Mouse (Mus musculus) brain, embryonic 14.5 days (tissue): Measurements from ENCODE around the gene Dlx5. TPM values are rescaled to one million over a fixed set of nuclear protein-coding genes. Genes with fewer than 3 reads are reported as not detected.

Experiments used
- DNase-seq: peaks from one replicate; pipeline ENCODE4 v3.0.0-alpha.2; 2011; ENCODE audit warnings: low read depth
- CTCF ChIP-seq: fragments of 200-500 bp; IDR thresholded peaks from 2 replicates; pipeline ENCODE4 v1.5.1; 2012; ENCODE audit warnings: inconsistent platforms, mild to moderate bottlenecking, moderate library complexity, borderline replicate concordance; ENCODE audit not compliant: insufficient read depth, insufficient read length; ENCODE audit errors: extremely low read depth
- POLR2A ChIP-seq: fragments of 200-500 bp; IDR thresholded peaks from 2 replicates; pipeline ENCODE4 v1.6.1; 2012; ENCODE audit warnings: mild to moderate bottlenecking, inconsistent platforms, borderline replicate concordance; ENCODE audit not compliant: poor library complexity, insufficient read depth, insufficient read length, severe bottlenecking; ENCODE audit errors: extremely low read depth
- polyA plus RNA-seq: library from polyadenylated mRNA; depleted of rRNA; stranded (reverse); fragments of >200 nt; gene quantifications from 2 replicates; pipeline ENCODE4 v1.2.3, GENCODE M21; 2012

The Dlx5 gene
- polyA plus RNA-seq, 1 experiment, result 15.5 TPM

DNA sequence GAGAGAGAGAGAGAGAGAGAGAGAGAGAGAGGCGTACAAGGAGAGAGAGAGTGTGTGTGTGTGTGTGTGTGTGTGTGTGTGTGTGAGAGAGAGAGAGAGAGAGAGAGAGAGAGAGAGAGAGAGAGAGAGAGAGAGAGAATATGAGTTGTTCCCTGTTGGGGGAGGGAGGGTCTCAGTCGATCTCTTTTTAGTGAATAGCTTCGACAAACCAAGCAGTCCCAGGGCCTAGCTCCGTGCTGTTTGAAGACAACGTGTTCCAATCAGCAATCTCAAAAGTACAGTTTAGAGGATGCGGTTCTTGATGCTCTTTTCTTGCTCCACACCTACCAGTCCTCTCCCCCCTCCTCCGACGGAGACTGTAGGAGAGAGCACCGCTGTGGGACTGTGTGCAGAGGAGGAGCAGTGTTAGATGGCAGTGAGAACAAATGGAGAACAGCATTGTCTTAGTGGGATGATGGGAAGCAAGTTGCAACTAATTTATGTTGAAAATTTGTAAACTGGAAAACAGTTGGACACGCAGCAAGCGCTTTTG lies 447 bp upstream of the Dlx5 start:
- peak; percentile 63 for DNase-seq
- TF ChIP-seq POLR2A, result no peak
- TF ChIP-seq CTCF, result no peak

DNA sequence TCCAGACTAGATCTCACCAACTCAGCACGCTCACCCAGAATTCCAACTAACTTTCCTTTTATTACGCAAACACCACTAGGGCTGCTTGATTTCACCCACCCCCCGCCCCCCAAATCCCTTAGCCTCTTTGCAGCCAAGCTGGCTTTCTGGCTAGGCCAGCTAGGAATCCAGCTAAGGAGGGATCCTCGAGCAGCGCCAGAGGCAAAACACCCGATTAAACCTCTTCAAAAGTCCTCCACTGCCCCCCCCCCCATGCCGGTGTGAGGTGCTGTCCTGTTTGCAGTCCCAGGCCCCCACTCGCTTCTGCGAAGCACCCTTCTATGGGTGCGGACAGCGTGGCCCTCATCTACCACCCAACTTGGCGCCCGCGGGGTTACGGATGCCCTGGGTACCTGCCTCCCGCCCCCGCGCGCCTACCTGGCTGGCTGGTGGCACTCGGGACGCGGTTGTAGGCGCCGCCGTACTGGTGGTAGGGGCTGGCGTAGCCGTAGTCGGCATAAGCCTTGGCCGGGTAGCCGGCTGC lies 709 bp downstream of the Dlx5 start:
- TF ChIP-seq POLR2A (no peak), CTCF (no peak)
- DNase-seq, result no peak

DNA sequence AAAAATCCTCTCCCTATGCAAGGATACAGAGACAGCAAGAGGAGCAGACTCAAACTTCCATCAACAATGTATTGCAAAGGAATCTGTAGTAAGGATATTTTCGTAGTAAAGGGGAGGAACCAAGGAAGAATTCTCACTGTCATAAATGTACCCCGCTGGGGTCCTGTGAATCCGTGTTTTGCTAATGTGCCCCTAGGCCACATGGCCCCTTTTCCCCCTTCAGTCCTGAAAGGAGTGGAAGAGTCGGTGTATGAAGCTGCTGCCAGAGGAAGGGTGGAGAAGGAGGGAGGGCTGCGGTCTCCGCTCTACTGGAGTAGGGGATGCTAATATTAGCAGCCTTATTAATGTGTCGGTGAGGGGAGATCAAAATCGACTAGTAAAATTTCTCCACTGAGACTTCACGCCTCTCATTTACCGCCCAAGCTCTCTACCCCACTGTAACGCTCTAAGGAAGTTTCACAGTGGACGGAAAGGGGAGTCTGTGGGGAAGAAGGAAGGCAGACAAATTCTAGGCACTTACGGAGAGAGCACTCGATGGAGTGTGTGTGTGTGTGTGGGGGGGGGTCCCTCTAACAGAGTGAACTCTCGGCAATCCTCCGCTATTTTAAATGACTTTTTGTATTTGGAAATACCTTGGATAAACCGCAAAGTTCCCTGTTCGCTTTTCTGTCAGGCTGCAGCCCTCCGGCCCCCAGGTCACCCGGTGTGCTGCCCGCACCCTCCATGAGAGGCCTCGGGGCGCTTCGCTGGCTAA lies 1.3 kb downstream of the Dlx5 start:
- TF ChIP-seq POLR2A, result no peak
- TF ChIP-seq CTCF, result no peak
- peak; percentile 53 for DNase-seq

DNA sequence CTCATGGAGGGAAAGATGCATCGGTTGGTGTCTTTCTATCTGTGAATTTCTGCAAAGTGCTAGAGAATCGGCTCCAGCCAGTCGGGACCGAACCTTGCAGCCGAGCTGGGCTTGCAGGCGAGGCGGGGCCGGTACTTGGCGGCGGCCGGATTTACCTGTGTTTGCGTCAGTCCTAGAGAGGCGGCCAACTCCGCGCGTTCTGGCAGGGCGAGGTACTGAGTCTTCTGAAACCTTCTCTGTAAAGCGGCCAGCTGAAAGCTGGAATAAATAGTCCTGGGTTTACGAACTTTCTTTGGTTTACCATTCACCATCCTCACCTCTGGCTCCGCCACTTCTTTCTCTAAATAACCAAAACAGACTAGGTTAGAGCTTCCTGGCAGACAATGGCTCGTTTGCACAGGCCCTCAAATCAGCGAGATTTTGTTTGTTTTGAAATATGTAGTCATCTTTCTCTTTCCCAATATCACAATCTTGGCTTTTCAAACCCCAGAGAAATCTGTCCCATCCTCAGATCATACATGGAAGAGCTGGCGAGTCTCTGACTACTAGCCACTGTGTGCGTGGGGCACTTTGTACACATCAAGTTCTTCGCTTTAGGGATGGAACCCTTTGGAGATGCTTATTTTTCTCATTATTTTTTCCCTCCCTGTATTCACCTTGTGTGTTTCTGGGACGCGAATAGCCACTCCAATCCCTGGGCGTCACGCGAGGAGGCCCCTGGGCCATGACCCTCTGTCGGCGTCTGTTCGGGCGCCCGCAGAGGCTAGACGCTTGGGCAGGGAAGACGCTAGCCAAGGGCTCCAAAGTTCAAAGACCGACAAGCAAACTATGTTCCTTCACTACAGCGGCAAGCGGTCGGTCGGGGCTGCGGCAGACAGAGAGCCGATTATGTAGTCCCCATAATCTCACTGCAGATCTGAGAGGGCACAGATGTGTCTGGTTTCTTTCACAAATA lies 2.2 kb downstream of the Dlx5 start:
- peak; percentile 53 for DNase-seq

DNA sequence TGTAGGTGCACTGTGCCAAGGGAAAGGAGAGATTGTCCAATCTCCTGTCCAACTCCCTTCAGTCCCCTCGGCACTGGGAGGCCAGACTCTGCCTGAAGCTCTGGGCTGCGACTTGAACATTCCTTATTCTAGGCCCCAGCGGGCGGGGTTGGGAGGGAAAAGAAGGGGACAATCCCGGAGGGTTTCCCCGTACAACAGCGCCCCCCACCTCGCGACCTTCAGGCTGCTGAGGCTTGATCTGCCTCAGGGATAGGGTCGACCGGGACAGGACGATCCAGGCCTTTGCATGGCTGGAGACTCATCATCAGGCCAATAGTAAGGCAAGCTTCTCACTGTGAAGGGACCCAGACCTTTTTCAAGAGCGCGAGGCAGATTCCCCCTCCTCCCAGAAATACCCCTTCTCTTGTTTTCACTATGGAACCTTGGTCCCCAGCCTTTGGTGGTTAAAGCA lies 3.0 kb downstream of the Dlx5 start:
- DNase-seq, result peak; percentile 64

More for the DNA sequence above, 2.2 kb downstream of the Dlx5 start:
- no peak for TF ChIP-seq POLR2A
- no peak for TF ChIP-seq CTCF

DNA sequence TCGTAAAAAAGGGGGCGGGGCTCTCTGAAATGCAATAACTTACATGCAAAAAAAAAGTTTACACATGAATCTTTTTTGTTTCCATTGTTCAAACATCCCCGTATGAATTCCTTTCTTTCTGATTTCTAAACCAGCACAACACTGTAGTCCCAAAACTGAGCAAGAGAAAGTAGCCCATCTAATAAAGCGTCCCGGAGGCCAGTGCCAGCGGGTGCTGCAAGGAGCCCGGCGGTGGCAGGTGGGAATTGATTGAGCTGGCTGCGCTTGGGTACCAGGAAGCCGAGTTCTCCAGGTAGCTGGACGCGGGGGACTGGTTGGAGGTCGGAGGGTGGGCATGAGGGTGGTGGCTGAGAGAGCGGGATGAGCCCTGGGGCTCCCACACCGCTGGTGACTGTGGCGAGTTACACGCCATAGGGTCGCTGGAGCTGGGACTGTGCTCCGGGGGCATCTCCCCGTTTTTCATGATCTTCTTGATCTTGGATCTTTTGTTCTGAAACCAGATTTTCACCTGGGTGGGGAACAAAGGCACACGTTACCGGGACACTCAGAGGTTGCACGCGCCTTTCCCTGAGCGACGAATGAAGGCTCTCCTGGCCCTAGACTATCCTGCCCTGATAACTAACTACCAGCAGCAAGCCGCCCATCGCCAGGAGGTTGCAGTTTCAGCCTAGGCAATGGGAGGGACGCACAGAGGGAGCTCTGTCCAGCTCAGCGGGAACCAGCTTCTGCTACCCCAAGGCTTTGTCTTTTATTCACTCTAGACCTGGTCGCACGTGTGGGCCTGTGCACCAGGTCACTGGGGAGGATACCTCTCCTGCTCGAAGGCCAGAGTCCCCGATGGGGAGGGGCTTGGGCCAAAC lies 3.7 kb downstream of the Dlx5 start:
- TF ChIP-seq CTCF, result no peak
- TF ChIP-seq POLR2A, result no peak

More for the DNA sequence above, 3.0 kb downstream of the Dlx5 start:
- TF ChIP-seq POLR2A, result no peak
- no peak for TF ChIP-seq CTCF

DNA sequence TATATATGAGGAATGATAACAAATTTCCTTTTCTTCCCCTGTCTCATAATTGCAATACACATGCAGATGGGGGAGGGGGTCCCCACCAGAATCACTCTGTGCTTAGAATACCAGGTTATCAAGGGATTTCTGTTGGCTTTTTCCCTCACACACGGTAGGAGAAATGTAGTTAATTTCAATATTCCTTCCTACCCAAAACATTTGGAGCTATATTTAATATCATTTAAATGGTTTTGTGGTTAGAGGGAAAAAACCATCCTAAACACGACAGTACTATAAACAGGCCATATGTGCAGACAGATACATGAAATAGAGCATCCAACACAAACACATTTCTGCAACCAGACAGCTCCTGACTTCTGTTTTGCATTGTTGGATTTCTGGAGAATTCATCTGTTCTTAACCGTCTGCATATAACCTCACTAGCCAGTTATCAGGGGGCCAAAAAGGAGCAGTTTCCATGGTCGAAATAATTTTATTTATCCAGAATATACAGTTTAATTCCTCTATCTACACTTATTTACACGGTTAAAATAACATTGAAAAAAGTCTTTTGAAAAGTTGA lies 4.5 kb downstream of the Dlx5 start:
- peak; percentile 45 for DNase-seq
- no peak for TF ChIP-seq POLR2A
- no peak for TF ChIP-seq CTCF

More for the DNA sequence above, 3.7 kb downstream of the Dlx5 start:
- DNase-seq, result peak; percentile 49

DNA sequence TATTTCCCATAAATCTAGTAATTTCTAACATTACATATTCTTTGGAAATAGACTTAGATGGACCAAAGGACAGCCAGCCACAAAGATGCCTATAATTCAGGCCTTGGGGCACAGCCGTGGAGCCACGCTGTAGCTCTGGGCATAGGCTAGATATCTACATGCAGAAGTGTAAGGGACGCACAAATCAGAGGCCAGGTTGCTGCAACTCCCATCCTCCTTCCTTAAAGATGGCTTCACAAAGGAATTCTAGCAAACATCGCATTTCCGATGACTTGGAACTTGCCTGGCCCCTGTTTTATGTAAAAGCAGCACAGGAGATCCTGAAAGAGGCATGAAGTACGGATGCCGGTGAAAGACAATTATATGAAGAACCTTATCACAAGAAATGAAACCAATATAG lies 5.2 kb downstream of the Dlx5 start:
- no peak for TF ChIP-seq POLR2A
- no peak for TF ChIP-seq CTCF
- peak; percentile 51 for DNase-seq

DNA sequence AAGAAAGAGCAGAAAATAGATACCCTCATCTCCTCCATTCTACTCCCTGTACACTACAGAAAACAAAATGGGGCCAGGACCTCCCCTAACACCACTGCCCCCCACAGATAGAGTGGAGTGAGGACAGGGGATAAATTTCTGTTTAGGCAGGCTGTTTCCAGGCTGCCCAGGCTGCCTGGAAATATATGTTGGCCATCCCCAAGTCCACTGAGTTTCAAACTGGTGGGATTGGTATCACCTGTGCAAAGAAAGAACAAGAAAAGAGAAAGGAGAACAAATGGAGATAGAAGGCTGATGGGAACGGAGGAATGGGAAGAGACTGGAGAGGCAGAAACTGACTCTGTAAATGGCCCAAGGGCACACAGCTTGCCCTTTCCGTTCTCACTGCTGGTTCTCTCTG lies 5.7 kb downstream of the Dlx5 start:
- DNase-seq, result peak; percentile 22
- TF ChIP-seq CTCF (no peak), POLR2A (no peak)

DNA sequence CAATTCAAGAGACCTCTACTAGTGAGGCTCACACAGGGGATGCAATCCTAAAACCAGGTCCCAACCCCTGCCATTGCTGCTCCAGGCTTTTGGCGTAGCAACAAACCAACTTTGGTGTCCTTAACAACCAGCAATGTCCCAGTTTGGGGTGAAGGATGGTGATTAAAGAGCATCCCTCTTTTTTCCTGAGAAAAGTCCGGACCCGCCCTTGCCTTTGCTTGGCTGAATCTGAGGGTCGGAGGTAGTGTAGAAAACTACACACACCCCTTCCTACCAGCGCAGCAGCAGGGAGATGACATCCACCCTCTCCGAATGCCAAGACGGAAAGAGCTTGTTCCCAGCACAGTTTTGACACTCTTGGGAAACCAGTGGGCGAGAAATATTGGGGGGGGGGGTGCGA lies 6.2 kb downstream of the Dlx5 start:
- peak; percentile 46 for DNase-seq
- TF ChIP-seq POLR2A (no peak), CTCF (no peak)

DNA sequence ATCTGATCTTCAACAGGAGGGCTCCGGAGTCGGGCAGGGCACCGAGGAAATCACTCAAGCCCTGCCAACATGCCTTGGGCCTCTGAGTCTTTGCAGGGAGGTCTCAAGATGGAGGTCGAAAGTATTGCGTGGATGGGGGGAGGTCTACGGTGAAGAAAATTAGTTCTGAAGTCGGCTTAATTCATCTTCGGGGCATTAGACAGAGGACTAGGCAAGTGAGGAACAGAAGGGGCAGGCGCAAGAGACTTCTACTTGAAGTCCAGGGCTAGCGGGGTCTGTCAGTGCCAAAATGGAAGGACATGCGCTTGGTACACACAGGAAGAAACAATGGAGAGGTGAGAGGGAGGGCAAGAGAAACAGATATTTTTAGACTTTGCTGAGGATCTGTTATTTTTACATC lies 6.7 kb downstream of the Dlx5 start:
- TF ChIP-seq POLR2A (no peak), CTCF (no peak)
- DNase-seq, result peak; percentile 57
